Mouse (Mus musculus) layer of hippocampus, adult 9-11 months (tissue): Measurements from ENCODE around the gene Vezf1.
"Not testable (repeated sequence)": the region's sequence is repeated elsewhere in the genome, so short reads cannot be mapped to it uniquely, and the experiment has no call there.

Source experiments
- DNase-seq: peaks from one replicate; pipeline ENCODE4 v3.0.0; 2022

Gene Vezf1

DNA sequence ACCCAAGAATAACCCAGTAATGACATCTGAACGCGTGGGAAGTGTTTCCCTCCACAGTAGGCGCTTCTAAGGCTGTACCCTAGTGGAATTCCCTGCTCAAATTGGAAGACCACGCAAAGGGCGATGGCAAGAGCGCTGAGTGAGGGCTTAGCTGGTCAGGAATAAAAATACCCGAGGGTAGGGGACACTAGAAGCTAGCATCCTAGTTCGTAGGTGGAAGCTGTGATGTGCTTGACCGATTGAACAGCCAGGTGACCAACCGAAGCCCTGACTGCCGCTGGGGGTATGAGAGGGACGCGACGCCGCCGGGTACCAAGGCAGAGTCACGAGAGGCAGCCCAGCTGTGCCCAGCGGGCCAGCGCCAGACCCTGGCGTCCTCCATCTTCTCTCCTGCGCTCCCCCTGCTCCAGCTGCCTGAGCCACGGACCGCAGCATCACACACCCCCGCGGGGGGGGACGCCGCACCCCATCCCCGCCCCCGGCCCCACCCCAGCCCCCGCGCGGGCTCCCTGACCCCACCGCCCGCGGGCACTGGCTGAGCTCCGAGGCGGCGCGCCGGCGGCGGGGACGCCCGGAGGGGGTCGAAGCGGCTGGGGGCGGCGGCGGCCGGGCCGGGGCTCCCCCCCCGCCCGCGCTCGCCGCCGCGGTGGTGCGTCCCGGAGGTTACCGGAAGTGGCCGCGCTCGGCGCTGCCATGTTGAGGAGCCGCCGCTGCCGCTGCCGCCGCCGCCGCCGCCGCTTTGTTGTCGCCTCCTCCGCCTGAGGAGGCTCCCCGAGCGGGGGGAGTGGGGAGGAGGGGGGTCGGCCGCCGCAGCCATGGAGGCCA, at the start of gene Vezf1:
Gene Vezf1 (plus strand): TSS at position 694 of the 825 bp plus-strand sequence.
- peak; percentile 69 for DNase-seq

- DNase-seq = no peak
Observed at GRCm38 (mm10) chr11:88023933-88024332, 44.1 kb upstream of the Vezf1 start.

GRCm38 (mm10) chr11:88027391-88028035, 40.6 kb upstream of the Vezf1 start:
- DNase-seq = no peak

DNA sequence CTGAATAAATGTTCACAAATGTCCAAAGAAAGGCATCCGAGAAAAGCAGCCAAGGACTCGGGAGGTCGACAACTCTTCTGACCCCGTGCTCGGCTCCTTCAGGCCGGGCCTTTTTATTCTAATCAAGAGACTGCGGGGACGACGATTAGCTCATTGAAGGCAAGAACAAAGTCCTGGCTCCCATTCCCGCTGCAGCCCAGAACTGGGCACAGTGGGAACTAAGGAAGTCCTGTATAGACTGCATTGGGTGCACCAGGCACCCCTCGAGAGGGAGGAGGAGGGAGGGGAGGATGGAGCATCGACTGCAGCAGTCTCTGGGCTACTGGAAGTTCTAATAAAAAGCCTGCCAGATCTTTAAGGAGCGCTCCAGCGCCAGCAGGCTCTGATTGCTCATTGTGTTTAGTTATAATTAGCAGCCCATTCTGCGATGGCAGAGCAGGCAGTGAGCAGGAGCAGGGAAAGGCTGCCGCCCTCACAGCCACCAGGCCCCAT, 39.8 kb upstream of the Vezf1 start:
- peak; percentile 67 for DNase-seq

- DNase-seq = no peak
Observed at GRCm38 (mm10) chr11:88030219-88030618, 37.9 kb upstream of the Vezf1 start.

GRCm38 (mm10) chr11:88030836-88031235, 37.2 kb upstream of the Vezf1 start:
- no peak for DNase-seq

- DNase-seq = no peak
Observed at GRCm38 (mm10) chr11:88031753-88032152, 36.3 kb upstream of the Vezf1 start.

DNA sequence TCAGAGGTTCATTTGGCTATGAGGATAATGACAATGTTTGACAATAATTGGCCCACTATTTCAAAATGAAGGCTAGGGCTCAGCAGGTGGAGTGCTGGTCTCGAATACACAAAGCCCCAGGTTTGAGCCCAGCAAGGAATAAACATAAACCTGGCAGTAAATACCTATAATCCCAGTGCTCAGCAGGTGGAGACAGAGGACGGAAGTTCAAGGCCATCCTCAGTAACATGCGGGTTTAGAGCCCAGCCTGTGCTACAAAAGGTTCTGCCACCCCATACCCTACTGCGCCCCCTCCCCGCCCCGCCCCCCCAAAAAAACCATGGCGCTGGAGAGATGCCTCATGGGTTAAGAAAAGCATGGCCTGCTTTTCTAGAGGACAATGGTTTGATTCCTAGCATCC, 32.1 kb upstream of the Vezf1 start:
- no peak for DNase-seq

DNA sequence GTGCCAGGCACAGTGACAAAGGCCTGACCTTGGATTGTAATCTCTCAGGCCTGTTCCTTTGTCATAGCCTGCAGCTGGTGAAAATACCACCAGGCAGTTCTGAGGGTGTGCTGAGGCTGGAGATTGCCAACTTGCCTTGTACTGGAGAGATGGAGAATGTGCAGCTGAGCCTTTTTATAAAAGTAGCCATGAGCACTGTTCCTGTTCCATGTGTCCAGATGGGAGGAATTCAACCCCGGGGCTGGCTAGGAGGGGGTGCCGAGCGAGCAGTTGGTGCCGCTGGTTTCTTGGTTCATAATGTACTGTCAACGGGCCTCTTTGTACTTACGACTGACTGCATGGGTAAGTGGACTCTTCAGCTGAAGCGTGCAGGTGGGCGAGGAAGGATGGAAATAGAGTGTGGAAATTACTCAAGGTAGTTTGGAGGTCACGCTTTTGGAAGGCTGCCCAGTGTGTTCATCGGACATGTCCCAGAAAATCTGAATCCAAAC, 31.3 kb upstream of the Vezf1 start:
- DNase-seq = no peak

DNA sequence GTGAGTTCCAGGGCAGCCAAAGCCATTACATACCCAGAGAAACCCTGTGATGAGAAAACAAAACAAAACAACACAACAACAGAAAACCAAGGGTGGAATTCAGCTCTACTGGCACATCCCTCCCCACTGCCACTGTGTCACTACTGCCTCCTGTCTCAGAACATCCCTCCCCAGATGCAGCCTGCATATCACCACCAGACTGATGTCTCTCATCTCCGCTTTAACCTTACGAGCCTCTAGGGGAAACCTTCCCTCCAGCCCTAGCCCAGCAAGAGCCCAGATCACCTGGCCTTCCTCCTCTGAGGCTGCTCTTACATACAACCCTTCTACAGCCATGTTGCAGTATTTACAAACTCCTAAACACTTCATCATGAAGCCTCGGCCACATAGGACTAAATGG, 30.7 kb upstream of the Vezf1 start:
- DNase-seq = no peak

DNA sequence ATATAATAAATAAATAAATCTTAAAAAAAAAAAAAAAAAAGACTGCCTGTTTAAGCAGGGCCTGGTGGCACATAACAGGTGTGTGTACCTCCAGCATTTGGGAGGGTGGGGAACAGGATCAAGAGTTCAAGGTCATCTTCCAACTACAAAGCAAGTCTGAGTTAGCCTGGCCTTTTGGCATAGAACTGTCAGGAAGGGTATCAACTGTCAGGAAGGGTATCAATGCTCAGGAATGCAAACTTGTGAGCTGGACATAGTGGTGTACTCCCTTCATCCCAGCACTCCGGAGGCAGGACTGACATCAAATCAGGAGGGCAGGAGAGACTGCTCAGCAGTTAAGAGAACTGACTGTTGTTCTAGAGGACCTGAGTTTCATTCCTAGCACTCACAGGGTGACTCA, 29.0 kb upstream of the Vezf1 start:
- no peak for DNase-seq

- no peak for DNase-seq
Observed at GRCm38 (mm10) chr11:88044314-88044713, 23.8 kb upstream of the Vezf1 start.

DNA sequence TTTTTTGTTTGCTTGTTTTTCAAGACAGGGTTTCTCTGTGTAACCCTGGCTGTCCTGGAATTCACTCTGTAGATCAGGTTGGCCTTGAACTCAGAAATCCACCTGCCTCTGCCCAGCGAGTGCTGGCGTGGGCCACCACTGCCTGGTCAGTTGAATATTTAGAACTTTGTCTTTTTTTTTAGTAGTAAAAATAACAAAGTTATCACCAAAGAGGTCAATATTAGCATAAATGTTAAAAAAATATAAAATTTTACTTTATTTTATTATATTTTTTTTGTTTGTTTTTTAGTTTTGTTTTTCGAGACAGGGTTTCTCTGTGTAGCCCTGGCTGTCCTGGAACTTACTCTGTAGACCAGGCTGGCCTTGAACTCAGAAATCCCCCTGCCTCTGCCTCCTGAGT, 22.9 kb upstream of the Vezf1 start:
- DNase-seq = not testable (repeated sequence)

DNA sequence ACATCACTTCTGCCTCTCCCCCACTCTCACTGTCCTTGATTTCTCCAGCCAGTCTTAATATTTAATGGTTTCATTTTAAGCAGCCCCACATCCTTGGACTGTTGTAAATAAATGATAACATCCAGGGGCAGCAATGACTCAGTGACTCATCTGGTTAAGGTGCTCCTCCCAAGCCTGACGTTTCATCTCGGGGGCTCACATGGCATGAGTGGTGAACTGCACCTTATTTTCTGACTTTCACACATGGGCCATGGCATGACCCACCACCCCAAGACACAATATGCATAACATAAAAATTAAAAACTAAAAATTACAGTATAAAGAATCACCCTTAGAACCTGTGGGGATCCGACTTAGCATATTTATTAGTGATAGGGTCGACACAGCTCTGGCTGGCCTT, 22.2 kb upstream of the Vezf1 start:
- DNase-seq = no peak

DNA sequence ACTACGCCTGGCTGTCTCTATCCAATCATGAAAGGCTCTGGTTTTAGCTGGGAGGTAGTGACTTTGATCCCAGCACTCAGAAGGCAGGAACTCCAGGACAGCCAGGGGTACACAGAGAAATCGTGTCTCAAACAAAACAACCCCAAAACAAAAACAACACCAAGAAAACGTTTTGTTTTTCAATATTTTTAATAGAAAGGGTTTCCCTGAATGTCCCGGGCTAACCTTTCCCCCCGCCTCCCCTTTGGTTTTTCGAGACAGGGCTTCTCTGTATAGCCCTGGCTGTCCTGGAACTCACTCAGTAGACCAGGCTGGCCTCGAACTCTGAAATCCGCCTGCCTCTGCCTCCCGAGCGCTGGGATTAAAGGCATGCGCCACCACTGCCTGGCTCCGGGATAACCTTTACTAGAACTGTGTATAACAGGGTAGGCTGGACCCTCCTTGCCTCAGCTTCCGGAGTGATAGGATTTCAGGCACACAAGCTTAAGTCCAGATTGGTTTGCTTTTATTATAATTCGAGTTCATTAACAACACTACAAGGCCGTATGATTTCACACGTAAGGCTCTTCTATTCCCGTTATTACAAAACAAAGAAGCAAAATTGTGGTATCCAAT, 21.6 kb upstream of the Vezf1 start:
- no peak for DNase-seq

DNA sequence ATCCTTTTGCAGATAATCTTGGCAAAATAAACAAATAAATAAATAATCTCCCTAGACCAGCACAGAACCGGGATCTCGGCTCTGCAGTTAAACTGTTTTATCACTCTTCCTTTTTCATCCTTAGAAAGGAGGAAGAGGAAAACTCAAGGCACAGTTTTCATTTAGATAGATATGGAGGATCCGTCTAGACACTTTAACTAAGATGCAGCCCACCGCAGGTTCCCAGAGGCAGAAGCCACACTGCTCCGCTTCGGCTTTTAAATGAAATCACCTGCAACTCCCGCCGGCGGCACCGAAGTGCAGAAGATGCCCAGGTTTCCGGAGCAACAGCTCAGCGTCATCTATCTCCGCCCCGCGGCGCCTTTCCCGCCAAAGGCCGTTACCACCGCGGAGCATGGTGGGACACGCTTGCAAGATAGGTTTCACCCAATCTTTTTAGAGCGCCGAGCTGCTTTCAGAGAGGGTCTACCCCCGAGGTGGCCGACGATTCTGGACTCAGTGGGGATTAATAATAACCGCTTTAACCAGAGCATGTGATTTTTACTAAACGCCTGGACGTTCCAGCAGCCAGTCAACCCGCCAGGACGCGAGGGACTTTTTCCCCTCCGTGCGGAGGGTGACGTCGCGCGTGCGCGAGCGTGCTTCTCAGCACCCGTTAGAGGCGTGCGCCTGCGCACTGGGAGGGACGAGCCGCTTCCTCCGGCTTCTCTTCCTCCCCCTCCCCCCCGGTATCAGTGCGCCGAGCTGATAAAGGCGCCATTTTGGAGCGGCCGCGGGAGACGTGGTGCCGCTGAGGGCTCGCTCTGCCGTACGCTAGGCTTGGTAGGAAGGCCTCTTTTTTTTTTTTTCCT, 20.9 kb upstream of the Vezf1 start, which contains the start of gene Srsf1:
Gene Srsf1 (plus strand): TSS at position 430 of the 851 bp plus-strand sequence.
- DNase-seq = peak; percentile 98

DNA sequence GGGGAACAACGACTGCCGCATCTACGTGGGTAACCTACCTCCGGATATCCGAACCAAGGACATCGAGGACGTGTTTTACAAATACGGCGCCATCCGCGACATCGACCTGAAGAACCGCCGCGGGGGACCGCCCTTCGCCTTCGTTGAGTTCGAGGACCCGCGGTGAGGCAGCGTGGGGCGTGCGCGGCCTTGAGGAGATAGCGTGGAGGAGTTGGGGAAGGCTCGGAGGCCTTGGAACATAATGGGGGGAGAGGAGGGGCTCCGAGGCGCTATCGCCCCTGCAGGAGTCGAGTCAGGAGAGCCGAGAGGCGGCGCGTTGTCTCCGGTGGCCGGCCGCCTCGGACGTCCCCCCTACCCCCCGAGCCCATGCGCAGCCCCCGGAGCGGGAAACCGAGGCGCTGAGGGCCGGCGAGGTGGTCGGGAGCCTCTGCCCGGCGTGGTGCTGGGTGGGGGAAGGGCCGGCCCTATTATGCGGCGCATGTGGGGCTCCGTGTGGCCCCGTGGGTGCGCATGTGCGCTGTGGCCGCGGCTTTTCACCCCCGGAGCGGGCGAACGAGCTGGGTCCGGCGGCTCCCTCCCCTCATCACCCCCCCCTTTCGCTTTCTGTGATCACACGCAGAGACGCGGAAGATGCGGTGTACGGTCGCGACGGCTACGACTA, 20.1 kb upstream of the Vezf1 start:
- DNase-seq = peak; percentile 72

DNA sequence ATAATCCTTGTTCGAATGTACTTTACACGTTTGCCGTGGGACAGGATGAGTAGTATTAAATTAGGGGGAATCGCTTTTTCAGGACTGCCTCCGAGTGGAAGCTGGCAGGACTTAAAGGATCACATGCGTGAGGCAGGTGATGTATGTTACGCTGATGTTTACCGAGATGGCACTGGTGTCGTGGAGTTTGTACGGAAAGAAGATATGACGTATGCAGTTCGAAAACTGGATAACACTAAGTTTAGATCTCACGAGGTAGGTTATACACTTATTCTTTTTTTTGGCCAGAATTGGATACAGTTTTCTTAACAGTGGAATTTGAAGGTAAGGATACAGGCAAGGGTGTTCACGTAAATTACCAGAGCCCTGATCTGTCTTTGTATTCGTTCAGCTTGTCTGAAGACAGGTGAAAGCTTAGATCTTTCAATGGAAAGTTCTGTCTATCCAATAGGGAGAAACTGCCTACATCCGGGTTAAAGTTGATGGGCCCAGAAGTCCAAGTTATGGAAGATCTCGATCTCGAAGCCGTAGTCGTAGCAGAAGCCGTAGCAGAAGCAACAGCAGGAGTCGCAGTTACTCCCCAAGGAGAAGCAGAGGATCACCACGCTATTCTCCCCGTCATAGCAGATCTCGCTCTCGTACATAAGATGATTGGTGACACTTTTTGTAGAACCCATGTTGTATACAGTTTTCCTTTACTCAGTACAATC, 19.0 kb upstream of the Vezf1 start:
- no peak for DNase-seq

DNA sequence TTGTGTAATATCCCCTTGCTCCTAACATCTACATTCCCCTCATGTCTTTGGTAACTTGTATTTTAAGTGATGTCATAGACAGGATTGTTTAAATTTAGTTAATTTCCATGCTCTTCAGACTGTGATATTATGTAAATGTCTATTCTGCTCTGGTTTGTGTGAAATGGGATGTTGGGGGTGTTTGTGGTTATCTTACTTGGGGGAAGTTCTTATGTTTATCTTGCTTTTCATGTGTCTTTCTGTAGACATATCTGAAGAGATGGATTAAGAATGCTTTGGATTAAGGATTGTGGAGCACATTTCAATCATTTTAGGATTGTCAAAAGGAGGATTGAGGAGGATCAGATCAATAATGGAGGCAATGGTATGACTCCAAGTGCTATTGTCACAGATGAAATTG, 18.3 kb upstream of the Vezf1 start:
- no peak for DNase-seq

DNA sequence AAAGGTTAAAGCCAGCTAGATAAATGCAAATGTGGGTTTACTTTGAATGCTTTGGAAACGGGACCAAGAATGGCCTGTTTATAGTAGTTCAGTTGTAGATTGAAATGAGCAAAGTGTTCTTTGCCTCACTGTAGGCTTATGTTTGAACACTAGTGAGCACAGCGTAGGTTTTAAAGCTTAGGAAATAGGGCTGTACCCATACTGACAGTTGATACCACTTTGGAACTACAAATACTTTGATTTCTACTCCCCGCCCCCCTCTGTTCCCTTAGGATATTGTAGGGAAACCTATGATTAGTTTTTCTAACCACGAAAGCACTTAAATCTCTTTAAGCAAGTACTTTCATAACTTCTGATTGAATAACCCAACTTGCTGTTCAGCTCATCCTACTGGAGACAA, 15.4 kb upstream of the Vezf1 start:
- DNase-seq = no peak

DNA sequence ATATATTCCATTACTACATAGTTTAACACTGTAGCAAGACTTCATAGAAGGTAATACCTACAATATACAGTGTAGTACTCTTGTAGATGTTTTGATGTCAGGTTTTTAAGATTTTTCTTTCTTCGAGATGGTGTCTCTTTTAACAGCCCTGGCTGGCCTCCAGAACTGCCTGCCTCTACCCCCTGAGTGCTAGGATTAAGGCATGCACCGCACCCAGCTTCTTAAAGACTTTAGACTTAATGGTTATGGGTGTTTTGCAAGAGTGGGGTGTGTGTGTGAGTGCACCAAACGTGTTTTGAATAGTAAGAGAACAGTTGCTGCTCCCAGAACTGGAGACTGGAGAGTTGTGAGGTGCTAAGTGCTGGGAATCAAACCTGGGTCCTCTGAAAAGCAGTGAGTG, 14.3 kb upstream of the Vezf1 start:
- no peak for DNase-seq
